Mouse (Mus musculus) ZHBTc4 (cell line): ENCODE measurements at regions not wholly inside any gene's neighbourhood (a gene's known extent, or its start where the extent isn't known, plus 50 kb on each side); places are given as distances from the start of the nearest gene placed in this dataset.

Experiments used
- DNase-seq: peaks from one replicate; pipeline ENCODE4 v3.0.0-alpha.2; 2011; ENCODE audit warnings: low read depth, low spot score

- peak; percentile 8 for DNase-seq
Measured at GRCm38 (mm10) chr17:85767201-85767862, 79.3 kb upstream of the Six2 start.

- DNase-seq, result peak; percentile 91
Measured at GRCm38 (mm10) chr17:85766556-85766955, 78.5 kb upstream of the Six2 start.

GRCm38 (mm10) chr17:85758581-85759098, 70.6 kb upstream of the Six2 start:
- DNase-seq, result no peak

GRCm38 (mm10) chr17:85757647-85758046, 69.6 kb upstream of the Six2 start:
- DNase-seq, result no peak

- no peak for DNase-seq
Measured at GRCm38 (mm10) chr17:85755557-85755956, 67.5 kb upstream of the Six2 start.

- no peak for DNase-seq
Measured at GRCm38 (mm10) chr17:85748649-85749081, 60.6 kb upstream of the Six2 start.

- no peak for DNase-seq
Measured at GRCm38 (mm10) chr17:85747976-85748648, 60.0 kb upstream of the Six2 start.
